Mouse (Mus musculus) kidney, adult 2 months (tissue): Measurements from ENCODE around the gene Elp4.

Experiments used
- CTCF ChIP-seq: fragments of 200-500 bp; conservative IDR thresholded peaks from 2 replicates; pipeline ENCODE4 v1.5.1; 2011; ENCODE audit warnings: low read depth, mild to moderate bottlenecking, control low read depth, low read length, moderate library complexity, mixed read lengths; ENCODE audit not compliant: insufficient read depth, insufficient read length
- POLR2A ChIP-seq: fragments of 200-500 bp; IDR thresholded peaks from one replicate; pipeline ENCODE4 v1.6.1; 2011; ENCODE audit warnings: low read depth, low read length, control low read depth

DNA sequence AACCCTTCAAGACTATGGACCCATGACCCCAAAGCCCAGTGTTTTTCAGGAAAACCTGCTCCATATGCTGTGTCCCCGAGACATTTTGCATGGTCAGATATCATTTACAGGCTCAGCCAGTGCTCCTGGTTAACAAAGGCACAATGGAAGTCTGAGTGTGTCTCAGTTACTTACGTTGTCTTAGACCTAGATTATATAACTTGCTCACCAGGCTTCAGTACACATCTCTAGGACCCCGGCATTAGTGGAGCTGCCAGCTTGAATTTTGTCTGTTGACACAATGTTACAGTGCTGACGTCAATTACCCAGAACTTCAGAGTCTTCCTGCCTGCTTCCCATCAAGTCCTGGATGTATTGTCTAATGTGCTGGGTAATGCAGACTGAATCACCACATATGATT is 202.6 kb downstream of the Elp4 start:
- no peak for TF ChIP-seq CTCF
- TF ChIP-seq POLR2A, result no peak
